Mouse (Mus musculus) olfactory bulb, adult 2 months (tissue): Measurements from ENCODE around the gene Wdr1.

Experiments used
- CTCF ChIP-seq: fragments of 200-500 bp; IDR thresholded peaks from 2 replicates; pipeline ENCODE4 v1.5.1; 2012; ENCODE audit warnings: low read depth, mild to moderate bottlenecking, low read length, moderate library complexity; ENCODE audit not compliant: insufficient read depth
- POLR2A ChIP-seq: fragments of 200-500 bp; IDR thresholded peaks from 2 replicates; pipeline ENCODE4 v1.6.1; 2012; ENCODE audit warnings: mild to moderate bottlenecking, low read depth, low read length, moderate library complexity; ENCODE audit not compliant: insufficient read depth

GRCm38 (mm10) chr5:38570876-38571275, 7.9 kb upstream of the Wdr1 start:
- TF ChIP-seq POLR2A: no peak
- no peak for TF ChIP-seq CTCF
